Mouse (Mus musculus): ENCODE measurements around the gene Zcchc24. TPM values are rescaled to one million over a fixed set of nuclear protein-coding genes. Genes with fewer than 3 reads are reported as not detected.
"Not testable (repeated sequence)": the region's sequence is repeated elsewhere in the genome, so short reads cannot be mapped to it uniquely, and the experiment has no call there.

Gene Zcchc24
- polyA plus RNA-seq (2017; shearing (Covaris generic)) = under 1 TPM; 0.37 to 0.54 TPM

DNA sequence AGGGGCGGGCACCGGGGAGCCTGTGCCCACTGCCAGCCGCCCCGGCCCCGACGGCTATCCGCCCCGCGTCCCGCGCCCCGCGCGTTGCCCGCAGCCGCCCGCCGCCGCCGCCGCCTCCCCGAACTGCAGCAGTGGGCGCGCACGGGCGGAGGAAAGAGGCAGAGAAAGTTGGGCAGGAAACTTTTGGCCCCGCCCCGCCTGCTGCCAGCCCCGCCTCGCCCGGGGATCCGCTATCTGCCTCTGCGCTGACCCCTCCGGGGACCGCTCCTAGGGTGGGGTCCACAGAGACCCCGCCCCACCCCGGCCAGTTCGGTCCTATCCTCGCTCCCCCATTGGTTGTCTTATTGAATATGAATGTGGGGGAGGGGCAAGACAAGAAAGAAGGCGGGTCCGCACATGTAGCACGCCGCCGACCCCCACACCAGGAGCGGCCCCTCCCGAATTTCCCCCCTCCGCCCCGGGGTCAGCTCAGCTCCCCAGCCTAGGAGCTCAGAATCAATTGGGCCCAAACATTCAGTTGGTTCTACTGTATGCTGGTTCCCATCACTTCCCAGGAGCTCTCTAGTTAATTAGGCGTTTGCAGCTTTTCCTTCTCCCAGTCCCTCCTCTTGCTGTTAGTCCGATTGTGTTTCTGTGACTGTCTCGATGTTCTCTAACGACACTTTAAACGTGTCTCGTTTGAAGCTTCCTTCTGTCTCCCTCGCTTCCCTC, at the start of gene Zcchc24:
TSS of gene Zcchc24 (minus strand) at position 125 of the 711 bp plus-strand sequence.
- peak; percentile 55 for ATAC-seq

DNA sequence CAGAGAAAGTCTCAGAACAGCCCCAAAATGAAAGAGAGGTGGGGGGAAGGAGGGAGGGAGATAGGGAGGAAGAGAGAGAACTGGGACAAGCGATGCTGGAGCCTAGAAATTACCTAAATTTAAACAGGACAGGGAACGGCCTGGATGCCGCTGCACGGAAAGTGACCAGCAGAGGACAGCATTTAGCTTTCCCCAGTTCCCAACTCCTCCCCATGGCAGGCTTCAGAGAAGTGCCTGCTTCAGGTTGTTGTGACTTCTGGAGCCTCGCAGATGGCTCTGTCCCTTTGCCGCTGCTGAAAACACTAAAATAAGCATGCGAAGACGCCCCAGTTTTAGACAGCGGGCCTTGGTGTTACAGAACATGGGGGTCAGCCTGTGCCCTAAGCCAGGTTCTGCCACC, 47.6 kb upstream of the Zcchc24 start:
- no peak for ATAC-seq

DNA sequence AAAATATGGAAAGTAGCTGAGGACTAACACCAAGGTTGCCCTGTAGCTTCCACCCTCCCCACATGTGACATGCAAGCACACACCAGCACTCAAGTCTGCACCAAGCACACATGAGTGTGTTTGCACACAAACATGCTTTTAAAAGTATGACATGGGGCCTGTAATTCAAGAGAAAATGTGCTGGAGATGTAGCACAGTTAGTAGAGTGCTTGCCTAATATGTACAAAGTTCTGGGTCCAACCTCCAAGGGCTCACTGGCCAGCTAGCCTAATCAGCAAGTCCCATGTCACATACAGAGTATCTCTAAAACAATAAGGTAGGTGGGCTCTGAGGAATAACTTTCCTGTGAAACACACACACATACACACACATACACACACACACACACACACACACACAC, 45.3 kb upstream of the Zcchc24 start:
- no peak for ATAC-seq

DNA sequence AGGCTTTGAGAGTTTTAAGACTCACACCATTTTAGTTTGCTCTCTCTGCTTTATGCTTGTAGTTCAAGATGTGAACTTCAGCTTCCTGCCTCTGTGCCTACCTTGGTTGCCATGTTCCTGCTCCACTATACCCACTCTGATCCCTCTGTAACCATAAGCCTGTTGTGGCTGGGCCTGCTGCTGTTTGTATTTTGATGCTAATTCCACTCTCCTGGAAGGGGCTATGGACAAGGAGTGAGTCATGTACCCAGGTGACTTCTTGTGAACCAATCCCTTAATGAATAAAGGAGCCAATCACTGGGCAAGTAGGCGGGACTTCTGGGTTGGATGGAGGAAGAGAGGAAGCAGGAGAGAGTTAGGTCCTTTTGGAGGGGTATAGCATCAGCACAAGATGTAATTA, 42.2 kb upstream of the Zcchc24 start:
- ATAC-seq = not testable (repeated sequence)

DNA sequence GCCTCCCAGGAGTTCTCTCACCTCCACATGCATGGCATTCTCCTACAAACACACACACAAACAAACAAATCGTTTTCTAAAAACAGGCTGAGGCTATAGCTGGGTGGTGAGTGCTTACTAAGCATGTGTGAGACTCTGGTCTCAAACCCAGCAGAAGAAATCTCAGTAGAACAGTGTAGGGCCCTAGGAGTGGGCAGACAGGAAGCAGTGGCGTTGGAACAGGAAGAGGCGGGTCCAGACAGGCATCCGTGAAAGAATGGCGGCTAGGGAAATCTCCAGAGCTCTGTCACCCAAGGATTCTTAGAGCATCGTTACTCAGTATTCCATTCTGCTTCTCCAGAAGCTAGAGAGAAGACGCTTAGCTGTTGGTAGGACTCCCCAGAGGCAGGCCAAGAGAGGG, 37.7 kb upstream of the Zcchc24 start:
- ATAC-seq = no peak

DNA sequence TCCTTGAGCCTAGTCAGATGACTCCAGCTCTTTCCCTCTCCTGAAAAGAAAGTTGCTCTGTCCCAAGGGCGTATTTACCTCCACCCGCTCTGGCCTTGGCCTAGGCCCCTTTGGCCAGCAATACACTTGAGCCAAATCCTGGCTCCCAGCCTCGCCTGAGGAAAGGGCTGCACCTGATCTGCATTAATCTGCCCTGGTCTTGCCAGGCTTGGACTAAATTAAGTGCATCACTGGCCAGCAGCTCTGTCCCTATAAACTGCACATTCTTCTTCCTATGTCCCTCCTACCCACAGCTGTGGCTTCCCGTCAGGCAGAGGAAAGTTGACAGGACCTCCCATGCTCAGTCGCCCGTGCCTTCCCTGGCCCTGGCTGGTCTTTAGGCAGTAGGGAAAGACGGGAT, 37.0 kb upstream of the Zcchc24 start:
- ATAC-seq = no peak

DNA sequence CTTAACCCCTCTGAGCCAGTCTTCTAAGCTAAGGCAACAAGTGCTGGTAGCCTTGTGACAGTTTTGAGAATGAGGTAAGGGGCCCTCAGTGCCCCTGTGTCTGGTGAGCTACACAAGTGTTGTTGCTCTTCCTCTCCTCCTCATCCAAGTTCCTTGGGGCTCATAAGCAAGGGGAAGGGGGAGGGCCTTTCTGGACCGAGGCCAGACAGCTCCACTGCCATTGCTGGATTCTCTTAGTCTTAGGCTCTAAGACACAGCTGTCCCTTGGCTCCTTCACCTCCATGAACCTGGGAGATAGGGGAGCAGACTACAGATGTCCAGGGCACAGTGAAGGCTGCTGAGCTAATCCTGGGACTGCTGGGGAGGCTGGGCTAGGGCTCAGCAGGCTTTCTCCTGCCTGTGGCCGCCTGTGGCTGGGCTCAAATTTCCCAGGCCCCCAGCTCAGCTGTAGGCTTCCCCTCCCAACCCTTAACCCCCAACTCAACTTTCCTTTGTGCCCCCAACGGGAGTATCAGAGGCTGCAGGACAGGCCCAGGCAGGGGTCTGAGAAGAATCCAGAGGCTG, 34.5 kb upstream of the Zcchc24 start:
- ATAC-seq = no peak

DNA sequence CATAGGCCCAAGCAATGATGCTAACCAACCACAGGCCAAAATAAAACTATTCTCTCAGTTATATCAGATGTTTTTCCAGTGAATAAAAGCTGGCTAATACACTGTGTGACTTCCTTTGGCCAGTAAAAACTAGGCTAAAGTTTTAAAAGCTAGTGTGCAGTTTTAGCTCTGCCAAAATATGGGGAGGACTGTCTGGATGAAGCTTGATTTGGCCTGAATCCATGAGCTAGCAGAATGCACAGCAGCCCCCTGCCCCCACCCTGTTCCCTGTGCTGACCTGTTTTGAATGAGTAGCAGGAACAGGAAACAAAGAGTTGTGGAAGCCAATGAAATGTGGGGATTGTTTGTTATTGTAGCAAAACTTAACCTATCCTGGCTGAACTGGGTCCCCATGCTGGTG, 33.7 kb upstream of the Zcchc24 start:
- ATAC-seq = no peak

DNA sequence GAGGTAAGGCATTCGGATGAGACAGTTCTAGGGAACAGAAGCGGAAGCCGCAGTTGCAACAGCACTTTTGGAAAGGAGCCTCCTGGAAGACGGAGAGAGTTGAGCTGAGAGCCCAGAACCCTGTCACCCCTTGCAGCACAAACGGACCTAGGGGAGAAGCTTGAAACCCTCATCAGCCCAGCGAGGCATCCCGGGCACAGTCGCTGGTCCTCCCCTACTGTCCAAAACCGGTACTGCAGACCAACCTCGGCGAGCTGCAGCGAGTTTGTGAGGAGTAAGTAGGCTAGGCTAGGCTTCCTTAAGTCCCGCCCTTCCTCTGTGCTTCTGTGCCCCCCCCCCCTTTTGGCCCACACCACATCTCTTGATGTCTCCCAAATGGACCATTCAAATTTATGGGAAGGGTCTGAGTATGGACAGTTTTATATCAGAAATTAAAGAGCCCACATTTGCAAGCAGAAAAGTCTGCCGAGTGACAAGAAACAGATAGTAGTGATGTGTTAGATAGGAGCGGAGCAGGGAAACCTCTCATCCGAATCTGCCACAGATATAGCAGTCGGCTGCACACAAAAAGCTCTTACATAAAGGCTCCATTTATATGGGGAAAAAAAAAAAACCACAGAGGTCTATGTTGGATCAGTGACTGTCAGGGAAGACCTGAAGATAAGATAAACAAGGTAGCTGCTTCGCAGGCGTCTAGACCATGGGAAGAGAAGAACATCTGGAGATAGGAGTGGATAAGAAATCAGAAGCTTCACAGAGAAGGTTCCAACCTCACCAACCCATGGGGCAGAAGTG, 31.5 kb upstream of the Zcchc24 start:
- peak; percentile 59 for ATAC-seq

DNA sequence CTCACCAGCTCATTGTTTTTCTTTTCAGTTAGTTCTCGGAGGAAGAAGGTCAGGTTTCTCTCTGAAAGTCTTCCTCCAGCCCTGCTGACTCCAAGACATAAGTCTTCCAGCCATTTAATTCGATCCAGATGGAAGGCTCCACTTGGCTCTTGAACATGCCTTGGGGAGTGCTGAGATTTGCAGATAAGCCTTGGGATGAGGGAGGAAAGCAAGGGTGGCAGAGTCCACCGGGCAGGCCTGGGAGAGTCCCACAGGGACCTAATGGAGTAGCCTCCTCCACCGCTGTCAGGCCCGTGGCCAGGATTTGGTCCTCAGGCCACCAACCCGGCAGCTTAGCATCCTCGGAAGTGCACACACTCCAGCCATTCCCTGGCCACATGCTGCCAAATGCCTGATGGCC, 27.8 kb upstream of the Zcchc24 start:
- ATAC-seq = no peak

DNA sequence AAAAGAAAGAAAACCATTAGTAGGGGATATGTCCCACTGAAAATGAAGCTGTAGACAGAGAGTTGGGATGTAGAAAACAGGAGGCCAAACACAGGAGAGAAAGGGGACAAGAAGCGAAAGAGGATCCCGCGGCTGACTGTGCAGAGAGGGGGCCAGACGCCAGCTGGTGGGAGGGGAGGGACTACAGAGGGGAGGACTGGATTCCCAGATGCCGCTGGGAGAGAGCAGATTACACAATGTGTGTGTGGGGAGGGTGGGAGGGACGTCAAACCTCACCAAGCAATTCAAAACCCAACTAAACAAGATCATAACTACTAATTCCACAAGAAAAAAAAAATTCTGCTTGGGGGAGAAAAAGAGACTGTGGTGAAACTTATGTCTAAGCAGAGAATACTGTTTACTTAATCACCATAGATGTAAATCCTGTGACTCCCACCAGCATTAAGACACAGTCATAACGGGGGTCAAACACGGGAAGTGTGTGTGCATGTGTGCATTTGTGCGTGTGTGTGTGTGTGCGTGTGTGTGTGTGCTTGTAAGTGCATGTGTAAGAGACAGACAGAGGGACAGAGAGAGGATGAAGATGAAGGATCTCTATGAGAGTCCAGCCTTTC, 26.8 kb upstream of the Zcchc24 start:
- no peak for ATAC-seq

DNA sequence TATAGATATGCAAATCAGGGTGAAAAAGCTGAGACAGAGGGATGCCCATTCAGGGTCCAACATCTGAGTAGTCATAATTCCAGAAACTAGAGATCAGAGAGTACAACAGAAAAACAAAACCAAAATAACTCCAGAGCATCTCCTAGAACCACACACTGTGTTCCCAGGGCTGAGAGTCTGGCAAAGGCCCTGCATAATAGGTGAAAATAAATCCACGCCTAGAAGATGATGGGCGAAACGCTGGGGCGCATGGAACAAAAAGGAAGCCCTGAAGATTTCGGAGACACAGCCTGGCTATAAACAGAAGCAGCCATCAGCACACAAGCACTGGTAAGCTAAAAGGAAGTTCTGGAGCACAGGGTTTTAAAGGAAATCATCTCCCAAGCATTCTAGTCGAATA, 26.2 kb upstream of the Zcchc24 start:
- no peak for ATAC-seq

DNA sequence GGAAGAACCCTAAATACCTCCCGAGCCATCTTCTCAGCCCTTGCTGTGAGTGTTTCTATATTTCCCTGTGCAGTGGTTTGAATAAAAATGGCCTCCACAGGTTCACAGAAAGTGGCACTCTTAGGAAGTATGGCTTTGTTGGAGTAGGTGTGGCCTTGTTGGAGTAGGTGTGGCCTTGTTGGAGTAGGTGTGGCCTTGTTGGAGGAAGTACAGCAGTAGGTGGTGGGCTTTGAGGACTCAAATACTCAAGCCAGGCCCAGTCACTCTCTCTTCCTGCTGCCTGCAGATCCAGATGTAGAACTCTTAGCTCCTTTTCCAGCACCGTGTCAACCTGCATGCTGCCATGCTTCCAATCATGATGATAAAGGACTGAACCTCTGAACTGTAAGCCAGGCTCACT, 25.5 kb upstream of the Zcchc24 start:
- no peak for ATAC-seq

DNA sequence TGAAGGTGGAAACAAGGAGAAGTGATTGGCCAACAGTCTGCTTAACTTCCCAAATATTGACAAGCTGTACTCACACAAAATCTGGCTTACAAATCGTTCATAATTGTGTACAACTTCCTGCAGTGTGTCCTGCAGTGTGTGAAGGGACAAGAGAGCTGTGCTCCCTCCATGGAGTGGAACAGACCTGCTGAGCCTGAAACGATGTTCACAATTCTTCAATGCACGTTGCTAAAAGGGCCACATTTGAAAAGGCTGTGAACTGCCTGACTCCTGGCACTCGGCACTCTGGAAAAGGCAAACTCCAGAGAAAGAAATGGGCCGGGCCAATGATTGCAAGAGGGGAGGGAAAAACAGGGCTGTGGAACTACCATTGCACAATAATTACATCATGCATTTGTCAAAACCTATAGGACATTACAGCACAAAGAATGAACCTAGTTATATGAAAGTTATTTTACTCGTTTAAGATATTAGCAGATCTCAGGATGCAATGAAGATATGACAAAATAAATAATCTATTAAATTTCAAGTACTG, 22.0 kb upstream of the Zcchc24 start:
- ATAC-seq = no peak

DNA sequence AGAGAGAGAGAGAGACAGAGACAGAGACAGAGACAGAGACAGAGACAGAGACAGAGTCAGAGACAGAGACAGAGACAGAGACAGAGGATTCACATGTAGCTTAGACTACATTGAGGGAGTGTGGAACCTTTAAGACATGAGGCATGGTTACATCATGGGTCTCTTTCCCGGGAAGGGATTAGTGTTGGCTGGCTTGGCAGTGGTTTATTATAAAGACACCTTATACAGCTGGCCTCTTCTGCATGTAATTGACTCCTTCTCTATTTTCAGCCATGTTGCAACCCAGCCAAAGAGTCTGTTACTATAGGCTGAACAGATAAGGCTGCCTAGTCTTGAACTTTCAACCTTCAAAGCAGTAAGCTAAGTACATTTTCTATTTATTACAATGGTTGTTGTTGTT, 21.1 kb upstream of the Zcchc24 start:
- ATAC-seq = no peak

DNA sequence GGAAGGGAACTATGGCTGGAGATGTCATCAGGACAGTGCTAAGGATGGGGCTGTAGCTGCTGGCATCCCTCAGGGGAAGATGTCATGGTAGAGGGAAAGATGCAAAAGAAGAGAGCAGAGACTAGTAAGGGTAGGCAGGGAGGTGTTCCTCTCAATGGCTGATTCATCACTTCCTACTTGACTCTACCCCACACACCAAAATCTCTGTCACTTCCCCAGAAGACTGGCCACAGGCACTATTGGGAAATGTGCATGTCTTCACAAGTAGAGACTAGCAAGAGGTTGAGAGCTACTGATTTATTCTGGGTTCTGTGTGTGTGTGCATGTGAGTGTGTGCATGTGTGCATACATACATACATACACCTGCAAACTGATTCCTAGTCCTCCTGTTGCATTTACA, 20.4 kb upstream of the Zcchc24 start:
- no peak for ATAC-seq

DNA sequence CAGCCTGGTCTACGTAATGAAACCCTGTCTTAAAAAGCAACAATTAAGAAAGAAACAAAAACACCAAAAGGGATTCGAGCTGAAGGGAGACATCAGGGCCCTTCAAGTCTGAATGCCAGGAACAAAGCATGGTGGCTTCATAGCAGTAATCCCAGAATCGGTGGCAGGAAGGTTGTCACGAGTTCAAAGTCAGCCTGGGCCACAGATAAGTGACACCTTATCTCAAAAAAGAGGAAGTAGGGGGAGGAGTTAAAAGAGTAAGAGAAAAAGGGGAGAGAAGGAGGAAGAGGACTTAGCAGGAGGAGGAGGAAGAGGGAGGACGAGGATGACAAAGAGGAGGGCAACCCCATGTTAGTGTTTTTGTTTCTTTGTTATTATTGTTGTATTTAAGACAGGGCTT, 19.4 kb upstream of the Zcchc24 start:
- no peak for ATAC-seq

DNA sequence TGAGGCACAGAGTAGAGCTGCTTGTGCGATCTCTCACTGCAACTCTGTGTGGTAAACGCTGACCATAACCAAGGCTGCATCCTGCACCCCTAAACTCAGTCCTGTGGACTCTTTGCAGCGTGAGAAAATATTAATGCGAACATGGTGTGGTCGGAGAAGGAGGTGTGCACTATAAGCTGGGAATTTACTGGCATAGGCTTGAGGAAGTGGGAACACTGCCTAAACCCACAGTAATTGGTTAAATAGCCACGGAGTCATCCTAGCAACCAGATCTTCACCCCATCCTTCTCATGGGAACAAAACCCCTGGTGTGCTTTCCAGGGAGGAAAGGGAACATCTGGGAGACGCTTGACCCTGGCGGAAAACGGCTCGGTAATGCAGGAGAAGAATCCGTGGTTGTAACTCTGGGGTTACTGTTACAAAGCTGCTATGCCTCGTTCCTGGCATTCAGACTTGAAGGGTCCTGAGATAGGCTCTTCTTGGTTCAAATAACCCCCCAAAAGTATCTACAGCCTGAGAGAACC, 18.6 kb upstream of the Zcchc24 start:
- ATAC-seq = no peak

DNA sequence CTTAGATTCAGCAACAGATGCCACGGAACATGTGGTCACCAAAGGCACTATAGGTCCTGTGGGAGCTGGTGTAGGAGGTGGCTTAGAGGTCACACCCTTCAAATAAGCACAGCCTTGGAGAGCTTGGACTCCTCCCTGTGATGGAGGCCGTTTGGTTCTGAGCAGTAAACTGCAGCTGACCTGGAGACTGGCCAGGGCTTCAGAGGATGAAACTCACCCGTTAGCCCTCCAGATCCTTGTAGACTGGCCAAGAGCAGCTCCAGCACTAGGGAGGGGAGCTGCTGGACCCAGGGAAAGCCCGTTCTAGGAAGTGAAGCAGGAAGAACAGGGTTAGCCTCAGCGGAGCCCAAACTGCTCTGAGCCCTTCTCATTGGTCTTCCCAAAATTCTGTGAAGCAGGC, 18.1 kb upstream of the Zcchc24 start:
- no peak for ATAC-seq

DNA sequence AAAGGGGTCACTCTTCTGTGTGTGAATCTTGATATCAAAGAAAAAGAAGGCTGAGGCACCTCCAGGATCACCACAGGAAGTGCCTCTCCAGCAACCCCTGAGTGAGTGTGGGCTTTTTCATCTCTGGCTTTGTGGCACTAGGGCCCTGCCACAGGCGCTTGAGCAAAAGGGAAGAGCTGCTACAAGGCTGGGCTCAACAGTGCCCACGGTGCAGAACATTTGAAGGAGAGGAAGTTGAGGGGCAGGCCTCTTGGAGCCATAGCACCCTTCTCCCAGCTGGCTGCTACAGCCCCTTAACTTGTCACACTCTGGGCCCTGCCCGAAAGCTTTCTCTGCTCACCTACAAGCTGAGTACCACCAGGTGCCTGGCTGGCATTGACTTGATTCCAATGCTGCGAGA, 16.4 kb upstream of the Zcchc24 start:
- ATAC-seq = no peak

DNA sequence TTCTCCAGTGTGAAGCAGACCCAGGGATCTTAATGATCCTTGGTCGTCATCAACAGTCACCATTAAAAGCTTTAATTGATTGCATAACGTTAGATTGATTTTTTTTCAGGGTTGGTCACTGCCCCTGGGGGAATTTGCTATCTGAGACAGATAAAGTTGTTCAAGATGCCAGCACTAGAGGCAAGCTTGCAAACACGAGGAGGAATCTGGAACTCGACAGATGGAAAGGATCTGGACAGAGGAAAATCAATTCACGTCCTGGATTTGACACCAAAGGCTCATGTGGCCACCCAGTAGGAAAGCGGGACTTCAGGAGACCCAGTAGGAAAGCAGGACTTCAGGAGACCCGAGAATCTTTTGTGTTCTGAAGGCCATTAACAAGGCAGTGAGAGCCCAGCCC, 14.4 kb upstream of the Zcchc24 start:
- no peak for ATAC-seq

DNA sequence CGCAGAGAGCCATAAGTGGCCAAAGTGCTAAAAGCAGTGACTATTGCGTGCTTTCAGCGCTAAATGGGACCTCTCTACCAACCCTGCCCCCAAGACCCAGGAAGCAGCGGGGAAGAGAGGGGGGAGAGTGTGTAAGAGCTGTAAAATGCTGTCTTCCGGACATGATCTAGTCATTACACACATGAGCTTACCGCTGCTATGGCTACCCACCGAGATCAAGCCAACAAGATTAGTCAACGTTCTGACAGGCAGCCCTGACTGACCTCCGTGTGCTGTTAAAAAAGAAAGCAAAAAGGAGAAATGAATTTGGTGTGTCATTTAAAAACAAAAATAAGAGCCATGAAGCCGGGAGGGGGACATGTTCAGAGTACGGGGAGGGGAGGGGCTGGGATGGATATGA, 11.8 kb upstream of the Zcchc24 start:
- ATAC-seq = peak; percentile 75

DNA sequence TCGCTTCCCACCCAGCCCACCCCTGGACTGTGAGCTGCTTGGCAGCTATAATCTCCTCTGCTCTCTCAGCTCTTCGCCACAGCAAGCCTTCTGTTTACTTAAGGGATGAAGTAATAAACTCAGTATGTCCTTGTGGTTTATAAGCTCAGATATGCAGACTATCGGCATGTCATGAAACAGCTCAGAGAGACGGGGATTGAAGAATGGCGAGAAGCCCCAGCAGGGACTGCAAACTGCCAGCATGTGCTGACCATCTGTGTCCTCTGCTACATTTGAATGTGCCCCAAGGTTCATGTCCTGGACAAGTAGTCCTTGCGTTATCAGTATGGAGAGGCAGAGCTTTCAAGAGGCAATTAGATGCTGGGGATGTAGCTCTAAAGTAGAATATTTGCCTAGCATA, 7.5 kb upstream of the Zcchc24 start:
- no peak for ATAC-seq

Measured in activated CD4-positive, CD25-positive, alpha-beta regulatory T cell, adult 4 months (primary cell).